Mouse (Mus musculus): Measurements from ENCODE around the gene Prdx4.
"Not testable (repeated sequence)": the region's sequence is repeated elsewhere in the genome, so short reads cannot be mapped to it uniquely, and the experiment has no call there.

Prdx4 gene

GRCm38 (mm10) chrX:155340654-155341053 is at the start of gene Prdx4:
Gene Prdx4, minus strand, starts transcription at chrX:155340754.
- no peak for DNase-seq (ENCODE audit: low spot score in 2 of 2)

- peak in 1 of 2 experiments; percentile 63 for DNase-seq (ENCODE audit: low spot score in 2 of 2)
Measured at GRCm38 (mm10) chrX:155376538-155376937, 36.0 kb upstream of the Prdx4 start.

GRCm38 (mm10) chrX:155375458-155375857 is 34.9 kb upstream of the Prdx4 start:
- DNase-seq (ENCODE audit: low spot score in 2 of 2) = no peak

GRCm38 (mm10) chrX:155370110-155370509 is 29.6 kb upstream of the Prdx4 start:
- not testable (repeated sequence) for DNase-seq (ENCODE audit: low spot score in 2 of 2)

DNA sequence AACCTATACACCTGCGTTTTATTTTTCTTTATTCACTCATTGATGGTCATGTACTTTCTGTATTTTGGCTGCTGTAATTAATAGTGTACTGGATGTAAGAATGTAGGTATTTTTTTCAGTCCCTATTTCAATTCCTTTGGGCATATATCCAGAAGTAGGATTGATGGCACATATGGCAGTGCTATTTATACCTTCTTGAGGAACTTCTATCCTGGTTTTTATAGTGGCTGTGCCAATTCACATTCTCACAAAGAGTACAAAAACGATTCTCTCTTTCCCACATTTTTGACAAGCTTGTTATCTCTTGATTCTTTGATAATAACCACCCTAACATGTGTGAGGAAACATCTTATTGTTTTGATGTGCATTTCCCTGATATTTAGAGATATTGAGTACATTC is 24.5 kb upstream of the Prdx4 start:
- DNase-seq (ENCODE audit: low spot score in 2 of 2) = no peak

GRCm38 (mm10) chrX:155346249-155346648 is 5.7 kb upstream of the Prdx4 start:
- DNase-seq (ENCODE audit: low spot score in 2 of 2) = no peak

GRCm38 (mm10) chrX:155337905-155338721 is 2.4 kb downstream of the Prdx4 start:
- DNase-seq (ENCODE audit: low spot score in 2 of 2) = peak; percentile 83

- no peak for DNase-seq (ENCODE audit: low spot score in 2 of 2)
Measured at GRCm38 (mm10) chrX:155337567-155337904, 3.0 kb downstream of the Prdx4 start.

- DNase-seq (ENCODE audit: low spot score in 2 of 2) = no peak
Measured at GRCm38 (mm10) chrX:155318005-155318404, 22.5 kb downstream of the Prdx4 start.

GRCm38 (mm10) chrX:155306390-155306789 is 34.2 kb downstream of the Prdx4 start:
- no peak for DNase-seq (ENCODE audit: low spot score in 2 of 2)

DNA sequence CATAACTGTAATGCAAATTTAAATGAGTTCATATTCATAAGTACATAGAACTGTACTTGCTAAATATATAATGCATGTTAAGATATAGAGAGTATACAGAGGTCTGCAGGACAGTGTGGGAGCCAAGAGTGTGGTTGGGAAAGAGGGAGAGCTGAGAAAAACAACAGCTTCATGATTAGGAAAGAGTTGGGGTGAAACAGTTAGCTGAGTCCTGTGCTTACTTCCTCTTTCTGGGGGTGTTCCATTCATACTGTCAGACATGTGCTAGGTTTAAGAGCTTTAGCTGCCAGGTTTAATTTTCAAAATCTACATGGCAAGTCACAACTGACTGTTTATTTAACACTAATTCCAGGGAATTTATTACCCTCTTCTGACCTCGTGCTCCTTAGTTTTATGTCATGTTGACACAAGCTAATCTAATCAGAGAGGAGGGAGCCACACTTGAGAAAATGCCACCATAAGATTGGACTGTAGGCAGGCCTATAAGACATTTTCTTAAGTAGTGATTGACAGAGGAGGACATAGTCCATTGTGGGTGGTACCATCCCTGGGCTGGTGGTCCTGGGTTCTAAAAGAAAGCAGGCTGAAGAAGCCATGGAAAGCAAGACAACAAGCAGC is 60.0 kb downstream of the Prdx4 start:
- no peak for DNase-seq (ENCODE audit: low spot score in 2 of 2)

- no peak for DNase-seq (ENCODE audit: low spot score in 2 of 2)
Measured at GRCm38 (mm10) chrX:155278483-155278882, 62.1 kb downstream of the Prdx4 start.

Data from urinary bladder, postnatal 4 days (tissue).